Mouse (Mus musculus) mouse embryonic stem cell (cell line): ENCODE measurements around the gene Rab3ip.

Source experiments
- in situ Hi-C, 2 experiments: fragments of 300-500 bp; cut with MboI; formaldehyde crosslinking; loops; 1 replicate in 1 of 2; 3 replicates in 1 of 2; pipeline ENCODE4 v1.14.3; 2019 to 2020; ENCODE audit warnings: low sequenced_read_pairs in 2 of 2, low pct_unique_long_range_greater_than_20kb in 1 of 2, mixed read lengths in 1 of 2; ENCODE audit not compliant: unreplicated experiment in 1 of 2

Gene Rab3ip

GRCm38 (mm10) chr10:116894540-116894939, 56.0 kb downstream of the Rab3ip start:
- in situ Hi-C loops = no loop called here

- in situ Hi-C loops = no loop called here
These were observed 56.8 kb downstream of the Rab3ip start for GRCm38 (mm10) chr10:116893753-116894152.

GRCm38 (mm10) chr10:116890587-116890986, 60.0 kb downstream of the Rab3ip start:
- in situ Hi-C loops = no loop called here

GRCm38 (mm10) chr10:116884552-116884951, 66.0 kb downstream of the Rab3ip start:
- in situ Hi-C loops = no loop called here

- in situ Hi-C loops = no loop called here
These were observed 67.0 kb downstream of the Rab3ip start for GRCm38 (mm10) chr10:116883531-116883930.

GRCm38 (mm10) chr10:116877436-116877835, 73.1 kb downstream of the Rab3ip start:
- in situ Hi-C loops = no loop called here

GRCm38 (mm10) chr10:116874490-116874889, 76.1 kb downstream of the Rab3ip start:
- in situ Hi-C loops = no loop called here

GRCm38 (mm10) chr10:116872016-116872410, 78.6 kb downstream of the Rab3ip start:
- in situ Hi-C loops = no loop called here

- in situ Hi-C loops = no loop called here
These were observed 79.1 kb downstream of the Rab3ip start for GRCm38 (mm10) chr10:116871329-116872015.

- in situ Hi-C loops = no loop called here
These were observed 79.8 kb downstream of the Rab3ip start for GRCm38 (mm10) chr10:116870819-116871218.
